Mouse (Mus musculus): ENCODE results near the gene Polr3h.

Gene Polr3h

GRCm38 (mm10) chr15:81860471-81861135, 65.4 kb downstream of the Polr3h start:
- DNase-seq: peak; percentile 65

- peak; percentile 81 for DNase-seq
These were observed 66.4 kb downstream of the Polr3h start for GRCm38 (mm10) chr15:81859330-81860255.

DNA sequence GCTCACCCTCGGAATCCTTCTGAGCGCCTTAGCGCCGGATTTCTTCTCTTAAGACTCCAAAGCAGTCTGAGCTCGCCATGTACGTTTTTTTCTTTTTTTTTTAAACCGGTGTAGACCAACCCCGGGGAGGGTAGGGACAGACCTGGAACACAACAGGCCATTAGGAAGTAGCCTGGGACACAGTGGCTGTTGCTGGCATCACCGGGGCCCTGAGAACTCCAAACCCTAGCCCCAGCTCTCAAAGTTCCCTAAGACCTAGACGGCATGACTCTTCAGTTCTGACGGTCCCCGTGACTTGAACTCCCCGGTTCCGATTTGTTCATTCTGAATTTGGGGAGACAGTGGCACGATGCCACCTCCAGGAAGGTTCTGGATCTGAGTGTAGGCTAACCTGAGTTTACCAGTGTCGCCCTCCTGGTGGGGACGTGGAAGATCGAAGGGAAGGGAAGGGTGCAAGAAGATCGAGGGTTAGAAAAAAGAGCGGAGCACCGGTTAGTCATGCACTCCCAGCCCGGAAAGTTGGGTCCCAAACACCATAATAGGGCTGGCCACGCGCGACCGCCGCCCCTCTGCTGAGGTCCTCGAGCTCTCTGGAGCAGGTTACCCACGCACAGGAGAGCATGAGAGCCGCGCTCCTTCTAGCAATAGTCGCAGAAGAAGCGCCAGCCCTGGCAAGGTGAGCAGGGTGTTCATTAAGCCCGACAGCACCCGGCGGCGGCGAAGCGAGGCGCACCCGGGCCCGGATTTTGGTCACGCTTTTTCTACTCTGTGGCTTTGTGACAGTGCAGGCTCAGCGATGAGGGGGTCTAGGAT, 67.3 kb downstream of the Polr3h start, which contains the start of gene Tob2:
Tob2 (minus strand) TSS at position 280 of the 813 bp plus-strand sequence.
- peak; percentile 61 for DNase-seq

DNA sequence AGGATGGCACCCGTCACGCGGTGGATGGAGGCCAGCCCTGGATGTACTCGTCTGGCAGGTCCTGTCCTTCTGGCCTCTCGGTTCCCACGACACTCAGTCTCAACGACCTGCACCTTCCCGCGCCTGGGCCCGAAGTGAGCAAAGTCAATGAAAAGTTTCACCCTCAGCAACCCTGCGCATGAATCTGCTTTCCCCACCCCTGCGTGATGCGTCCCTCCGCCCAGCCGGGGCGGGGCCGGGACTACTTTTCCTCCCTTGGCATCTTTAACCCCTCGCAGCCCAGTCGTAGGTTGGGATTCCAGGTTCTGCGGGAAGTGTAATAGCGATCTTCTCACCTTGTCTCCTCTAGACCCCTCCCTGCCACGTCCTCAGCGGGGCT, 67.9 kb downstream of the Polr3h start:
- DNase-seq: peak; percentile 95

DNA sequence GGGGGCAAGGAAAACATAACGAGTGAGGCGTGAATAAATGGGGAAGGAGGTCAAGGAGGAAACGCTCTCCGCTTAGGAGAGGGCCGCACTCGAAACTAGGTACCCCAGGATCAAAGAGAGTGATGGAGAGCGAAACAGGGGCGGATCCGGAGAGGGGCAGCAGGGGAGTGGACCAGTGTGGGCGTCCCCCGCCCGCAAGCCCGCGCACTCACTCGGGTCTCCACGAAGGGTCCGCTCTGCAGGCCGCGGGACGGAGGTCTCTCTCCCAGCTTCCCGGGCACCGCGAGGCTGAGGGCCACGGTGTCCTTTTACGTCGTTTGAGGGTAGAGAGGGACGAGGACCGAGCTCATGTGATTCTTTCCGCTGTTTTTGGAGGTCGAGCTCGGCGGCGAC, 68.3 kb downstream of the Polr3h start:
- no peak for DNase-seq

DNA sequence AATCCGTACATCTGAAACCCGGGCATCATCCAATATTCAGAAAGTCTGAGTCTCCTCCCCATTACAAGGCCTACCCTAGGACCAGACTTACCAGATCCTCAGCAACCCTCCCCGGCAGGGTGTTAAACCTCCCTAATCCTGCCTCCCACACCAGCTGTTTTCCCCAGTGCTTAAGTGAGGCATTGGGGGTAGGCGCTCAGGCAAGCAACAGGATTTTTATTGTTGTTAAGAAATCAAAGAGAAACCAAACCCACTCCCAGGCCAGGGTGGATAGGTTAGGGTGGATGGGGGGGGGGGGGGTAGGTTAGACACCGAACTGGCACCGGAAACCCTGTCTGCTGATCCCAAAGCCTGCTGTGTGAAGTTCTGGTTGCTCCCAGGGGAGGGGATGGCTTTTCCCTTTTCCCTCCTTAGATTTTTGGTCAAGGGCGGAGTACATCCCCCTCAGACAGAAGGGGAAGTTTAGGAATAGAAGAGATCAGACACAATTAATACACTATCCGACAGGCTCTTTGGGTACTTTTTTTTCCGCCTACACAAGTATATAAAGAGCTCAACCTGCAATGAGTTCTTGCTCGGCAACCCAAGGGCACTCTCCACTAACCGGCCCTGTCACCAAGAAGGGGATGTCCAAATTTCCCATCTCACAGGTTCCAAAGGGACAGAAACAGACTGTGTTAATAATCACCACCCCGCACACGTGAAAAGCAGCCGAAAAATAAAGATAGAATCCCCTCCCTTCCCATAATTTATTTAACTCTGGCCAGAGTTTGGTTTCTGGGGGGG, 68.9 kb downstream of the Polr3h start:
- no peak for DNase-seq

- peak; percentile 83 for DNase-seq
These were observed 69.8 kb downstream of the Polr3h start for GRCm38 (mm10) chr15:81856030-81856790.

- no peak for DNase-seq
These were observed 73.0 kb downstream of the Polr3h start for GRCm38 (mm10) chr15:81853081-81853480.

DNA sequence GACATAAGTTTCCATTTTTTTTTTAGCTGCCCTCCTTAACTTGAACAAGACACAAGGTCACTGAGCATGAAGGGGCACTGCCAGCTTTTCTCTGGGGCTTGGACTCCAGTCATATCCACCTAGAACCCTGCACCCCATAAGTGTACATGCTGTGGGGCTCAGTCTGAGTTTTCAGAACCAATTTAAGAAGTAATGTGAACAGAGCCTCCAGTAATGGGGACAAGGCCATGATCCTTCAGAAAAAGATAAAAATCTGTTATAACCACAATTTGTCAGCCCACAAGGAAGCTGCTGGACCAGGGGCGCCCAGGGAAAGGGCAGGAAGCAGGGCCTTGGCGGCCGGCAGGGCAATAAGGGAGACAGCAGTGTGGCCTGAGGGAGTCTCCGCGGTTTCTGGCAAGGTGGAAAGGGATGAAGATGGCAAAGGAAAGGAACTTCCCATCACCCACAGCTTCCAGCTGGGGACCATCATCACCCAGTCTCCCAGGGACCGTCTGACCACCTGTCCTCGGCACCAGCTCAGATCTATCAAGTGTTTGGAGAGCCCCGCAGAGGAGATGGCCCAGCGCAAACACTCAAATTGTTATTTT, 73.5 kb downstream of the Polr3h start:
- DNase-seq: no peak

DNA sequence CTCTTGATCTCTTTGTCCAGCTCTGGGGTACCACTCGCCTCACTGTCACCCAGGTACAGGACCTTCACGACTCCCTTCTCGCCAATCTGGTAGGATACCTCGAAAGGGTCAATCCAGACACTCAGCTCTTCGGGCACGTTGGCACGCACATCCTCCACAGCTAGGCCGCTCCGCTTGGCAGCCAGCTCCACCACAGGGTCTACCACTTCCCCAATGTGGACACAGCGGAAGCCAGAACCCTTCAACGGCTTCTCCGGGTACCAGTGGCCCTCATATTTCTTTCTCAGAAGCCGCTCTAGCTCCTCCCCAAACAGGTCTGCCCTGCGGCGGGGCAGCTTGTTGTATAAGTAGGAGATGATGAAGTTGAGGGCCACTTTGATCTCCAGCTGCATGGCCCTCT, 74.7 kb downstream of the Polr3h start:
- no peak for DNase-seq

- DNase-seq: no peak
These were observed 75.3 kb downstream of the Polr3h start for GRCm38 (mm10) chr15:81850718-81851117.

- no peak for DNase-seq
These were observed 76.9 kb downstream of the Polr3h start for GRCm38 (mm10) chr15:81849104-81849503.

DNA sequence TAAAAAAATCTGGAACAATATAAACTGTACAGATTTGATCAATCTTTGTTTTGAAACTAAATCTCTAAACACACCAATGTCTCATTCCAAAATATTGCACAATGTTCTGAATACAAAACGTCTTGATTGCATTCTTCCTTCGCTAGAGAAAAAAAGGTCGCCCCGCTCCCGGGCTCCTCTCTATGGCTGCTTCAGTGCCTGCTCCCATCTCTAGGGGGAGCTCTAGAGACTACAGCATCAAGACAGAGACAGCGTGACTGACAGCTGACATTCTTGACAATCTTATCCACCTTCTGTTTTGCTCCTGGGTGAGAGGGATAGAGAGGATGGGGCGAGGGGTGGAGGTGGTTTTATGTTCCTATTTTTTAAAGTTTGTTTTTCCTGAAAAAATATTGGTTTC, 77.7 kb downstream of the Polr3h start:
- peak; percentile 74 for DNase-seq

GRCm38 (mm10) chr15:81847861-81848260, 78.2 kb downstream of the Polr3h start:
- no peak for DNase-seq

- DNase-seq: no peak
These were observed 78.9 kb downstream of the Polr3h start for GRCm38 (mm10) chr15:81847161-81847560.

DNA sequence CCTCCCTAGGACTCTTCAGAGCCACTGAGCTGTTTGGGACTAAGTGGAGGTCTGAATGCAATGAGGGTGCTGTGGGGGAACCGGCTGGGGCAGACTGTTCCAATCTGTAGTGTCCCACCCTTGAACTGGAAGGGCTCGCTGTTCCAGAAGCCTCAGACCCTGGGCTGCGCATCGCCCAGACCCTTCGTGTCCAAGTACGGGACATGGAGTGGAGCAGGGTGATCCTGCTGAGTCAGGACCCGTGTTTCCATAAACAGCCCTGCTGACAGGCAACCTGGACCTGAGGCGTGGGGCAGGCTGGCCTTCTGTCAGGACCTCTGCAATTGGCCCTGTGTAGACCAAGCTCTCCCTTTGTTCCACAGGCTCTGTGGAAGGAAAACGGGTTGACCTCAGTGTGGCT, 79.3 kb downstream of the Polr3h start:
- DNase-seq: no peak

- peak; percentile 42 for DNase-seq
These were observed 80.3 kb downstream of the Polr3h start for GRCm38 (mm10) chr15:81845724-81846123.

DNA sequence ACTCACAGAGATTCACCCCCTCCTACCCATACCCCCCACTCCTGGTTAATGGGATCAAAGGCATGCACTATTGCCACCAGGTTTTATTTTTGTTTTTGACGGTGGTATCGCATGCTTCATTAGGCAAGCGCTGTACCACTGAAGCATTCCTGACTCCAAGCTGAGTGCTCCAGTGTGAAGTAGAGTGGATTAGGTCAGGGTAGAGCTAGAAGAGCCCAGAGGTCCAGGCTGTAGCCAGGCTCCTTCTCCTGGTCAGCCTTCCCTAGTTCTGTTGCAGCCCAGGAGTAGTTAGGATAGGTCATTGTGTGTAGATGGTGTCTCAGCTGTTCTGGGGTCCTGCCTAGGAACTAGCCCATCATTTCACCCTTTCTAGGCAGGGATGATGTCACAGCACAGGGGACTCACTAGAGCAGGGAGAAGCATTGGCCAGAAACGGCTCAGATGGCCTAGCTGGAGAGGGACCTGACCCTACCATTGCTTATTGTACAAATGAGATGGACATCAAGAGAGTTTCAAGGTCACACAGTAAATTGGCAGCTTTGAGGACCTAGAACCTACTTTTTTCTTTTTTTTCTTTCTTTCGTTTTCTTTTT, 80.9 kb downstream of the Polr3h start:
- no peak for DNase-seq

- DNase-seq: no peak
These were observed 83.8 kb downstream of the Polr3h start for GRCm38 (mm10) chr15:81842275-81842674.

- DNase-seq: no peak
These were observed 85.7 kb downstream of the Polr3h start for GRCm38 (mm10) chr15:81840306-81840705.

GRCm38 (mm10) chr15:81839634-81840033, 86.4 kb downstream of the Polr3h start:
- peak; percentile 89 for DNase-seq
